Mouse (Mus musculus) adrenal gland, adult (tissue): ENCODE measurements around the gene Stac3.

Experiments
- DNase-seq, 2 experiments: peaks; one replicate each; pipeline ENCODE4 v3.0.0; 2022 to 2023; ENCODE audit warnings: low spot score in 1 of 2; ENCODE audit not compliant: inconsistent age in 2 of 2

Gene Stac3

DNA sequence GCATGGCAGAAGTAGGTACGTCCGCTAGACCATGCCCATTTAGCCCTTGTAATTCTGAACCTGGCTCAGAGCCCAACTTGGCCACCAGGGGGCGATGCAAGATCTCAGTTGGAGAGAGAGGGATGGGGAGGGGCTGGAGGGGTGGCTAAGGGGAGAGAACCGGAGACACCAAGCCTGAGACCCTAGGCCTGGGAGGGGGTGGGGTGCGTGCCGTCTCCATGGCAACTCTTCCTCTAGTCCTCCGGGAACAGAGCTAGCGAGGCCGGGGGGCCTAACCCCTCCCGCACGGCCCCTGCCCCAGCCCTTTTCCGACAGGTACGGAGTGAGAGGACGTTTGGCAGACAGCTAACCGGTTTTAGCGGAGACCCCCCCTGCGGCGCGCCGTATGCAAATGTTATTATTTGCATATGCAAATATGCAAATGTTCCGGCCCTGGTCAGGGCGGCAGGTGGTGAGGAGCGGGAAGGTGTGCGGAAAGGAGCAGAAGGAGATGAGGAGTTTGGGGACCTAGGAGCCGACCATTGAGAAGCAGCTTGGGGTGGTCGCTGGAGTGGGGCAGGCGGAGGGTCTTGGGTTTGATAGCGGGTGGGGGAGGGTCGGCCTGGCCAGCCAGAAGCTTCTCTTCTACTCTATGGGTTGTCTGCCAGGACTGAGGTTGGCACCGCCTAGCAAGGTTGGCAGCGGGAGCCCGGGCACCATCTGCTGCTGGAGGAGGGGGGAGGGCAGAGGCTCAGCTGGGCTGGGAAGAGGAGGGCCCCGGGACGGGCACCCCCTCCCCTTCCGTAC is 7.8 kb downstream of the Stac3 start:
- peak; percentile 76 to 92 for DNase-seq

GRCm38 (mm10) chr10:127509837-127510701 is 8.6 kb downstream of the Stac3 start:
- DNase-seq = no peak

GRCm38 (mm10) chr10:127510895-127511617 is 9.6 kb downstream of the Stac3 start:
- DNase-seq = no peak

GRCm38 (mm10) chr10:127511634-127512306 is 10.3 kb downstream of the Stac3 start:
- peak; percentile 48 to 77 for DNase-seq

GRCm38 (mm10) chr10:127512307-127512666 is 10.8 kb downstream of the Stac3 start:
- no peak for DNase-seq

GRCm38 (mm10) chr10:127512813-127513212 is 11.3 kb downstream of the Stac3 start:
- DNase-seq = peak; percentile 93 to 98

- no peak for DNase-seq
Measured at GRCm38 (mm10) chr10:127513501-127514091, 12.1 kb downstream of the Stac3 start.

DNA sequence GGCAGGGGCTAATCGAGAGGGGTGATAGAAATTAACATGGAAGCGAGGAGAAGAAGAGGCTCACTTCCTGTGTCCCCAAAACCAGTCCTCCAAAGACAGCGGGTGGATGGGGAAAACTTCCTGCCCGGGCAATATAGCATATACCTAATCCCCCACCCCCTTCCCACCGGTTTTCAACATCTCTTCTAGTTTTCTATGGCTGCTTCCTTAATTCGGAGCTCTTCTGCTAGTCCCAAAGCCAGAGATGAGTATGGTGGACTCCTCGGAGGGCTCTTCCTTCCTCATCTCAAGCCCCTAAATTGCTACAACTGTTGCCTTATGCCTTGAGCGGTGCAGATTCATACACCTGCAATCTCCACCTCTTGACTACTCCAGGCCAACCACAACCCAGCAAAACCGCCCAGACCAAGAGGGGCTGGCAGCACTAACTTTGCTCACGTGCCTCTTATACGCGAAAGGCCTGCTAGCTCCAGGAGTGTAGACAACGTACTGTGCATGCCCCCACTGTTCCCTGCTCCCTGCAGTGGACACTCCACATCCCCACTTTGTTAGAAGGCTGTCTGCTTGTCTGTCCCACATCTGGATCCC is 12.7 kb downstream of the Stac3 start:
- DNase-seq = no peak

DNA sequence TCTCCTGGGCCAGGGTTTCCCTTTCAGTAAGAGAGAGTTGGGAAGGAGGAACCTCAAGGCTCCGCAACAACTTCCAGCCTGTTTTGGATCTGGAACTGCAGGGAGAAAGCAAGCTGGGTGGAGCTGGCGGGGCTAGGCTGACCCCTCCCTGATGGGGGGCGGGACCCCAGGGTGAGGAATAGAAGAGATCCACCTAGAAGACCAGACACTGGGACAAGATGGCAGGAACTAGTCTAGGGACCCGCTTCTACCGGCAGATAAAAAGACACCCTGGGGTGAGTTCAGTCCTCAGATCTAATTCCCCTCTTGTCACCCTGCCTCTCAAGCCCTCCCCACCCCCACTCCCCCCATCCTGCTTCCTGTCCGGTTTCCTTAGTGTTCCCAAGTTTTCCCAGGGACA is 13.3 kb downstream of the Stac3 start, which contains the start of gene Ndufa4l2:
Gene Ndufa4l2, plus strand, starts transcription at position 204 of the 400 bp plus-strand sequence.
- DNase-seq = peak in 1 of 2 experiments; percentile 61

DNA sequence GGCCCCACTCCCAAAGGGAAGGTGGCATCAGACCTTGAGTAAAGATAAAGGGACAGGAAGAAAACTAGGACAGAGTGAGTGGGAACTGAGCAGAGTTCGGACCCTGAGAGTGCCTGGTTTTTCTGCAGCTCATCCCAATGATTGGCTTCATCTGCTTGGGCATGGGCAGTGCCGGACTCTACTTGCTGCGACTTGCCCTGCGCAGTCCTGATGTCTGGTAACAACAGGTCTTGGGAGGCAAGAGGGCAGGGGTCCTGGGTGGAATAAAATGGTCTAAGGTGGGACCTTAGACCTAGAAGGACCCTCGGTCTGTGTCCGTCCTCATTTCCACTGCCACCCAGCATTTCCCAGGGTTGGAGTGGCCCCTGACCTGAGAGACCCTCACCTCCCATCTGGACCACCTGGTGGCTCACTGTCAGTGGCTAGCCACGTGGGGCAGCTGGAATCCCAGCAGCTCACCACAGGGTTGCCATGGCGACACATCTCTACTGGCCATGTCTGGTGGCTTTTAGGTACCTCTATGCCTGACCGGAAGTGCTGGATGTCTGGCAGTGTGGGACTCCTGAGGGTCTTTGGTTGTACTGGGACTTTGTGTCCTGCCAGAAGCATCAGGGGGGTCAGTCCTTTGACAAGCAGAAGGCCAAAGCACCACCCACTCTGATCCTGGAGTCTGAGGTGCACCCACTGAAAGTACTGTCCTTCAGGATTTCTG is 13.9 kb downstream of the Stac3 start:
- DNase-seq = no peak

GRCm38 (mm10) chr10:127515983-127516459 is 14.5 kb downstream of the Stac3 start:
- DNase-seq = no peak

DNA sequence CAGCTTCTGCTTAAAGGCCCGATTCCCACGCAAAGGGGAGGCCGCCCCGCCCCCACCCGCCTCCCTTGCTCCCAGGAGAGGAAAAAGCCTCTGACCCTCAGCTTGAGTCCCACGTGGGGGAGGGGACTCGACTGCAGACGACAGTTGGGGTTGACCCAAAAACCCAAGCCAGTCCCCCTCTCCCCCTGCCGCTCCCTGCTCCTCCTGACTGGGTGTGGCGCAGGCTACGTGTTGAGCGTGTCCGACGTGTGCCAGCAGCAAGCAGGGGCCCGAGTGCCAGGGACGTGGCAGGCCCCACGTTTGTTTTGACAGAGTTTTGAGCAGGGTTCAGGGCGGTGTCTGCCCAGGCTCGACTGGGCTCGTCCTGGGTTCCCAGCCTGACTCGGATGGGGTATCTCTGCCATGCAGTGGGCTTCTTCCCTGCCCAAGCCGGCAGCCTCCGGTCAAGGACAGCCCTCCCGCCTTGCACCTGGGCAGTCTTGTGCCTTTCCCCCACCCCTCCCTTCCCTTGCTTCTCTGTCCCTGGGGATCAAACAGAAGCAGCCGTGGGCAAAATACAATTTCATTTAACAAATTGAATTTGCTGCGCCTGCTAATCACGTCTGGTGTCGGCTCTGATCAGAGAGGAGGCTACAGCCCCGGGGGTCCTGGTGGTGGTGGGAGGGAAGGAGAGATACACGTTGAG is 15.2 kb downstream of the Stac3 start:
- DNase-seq = peak in 1 of 2 experiments; percentile 53

DNA sequence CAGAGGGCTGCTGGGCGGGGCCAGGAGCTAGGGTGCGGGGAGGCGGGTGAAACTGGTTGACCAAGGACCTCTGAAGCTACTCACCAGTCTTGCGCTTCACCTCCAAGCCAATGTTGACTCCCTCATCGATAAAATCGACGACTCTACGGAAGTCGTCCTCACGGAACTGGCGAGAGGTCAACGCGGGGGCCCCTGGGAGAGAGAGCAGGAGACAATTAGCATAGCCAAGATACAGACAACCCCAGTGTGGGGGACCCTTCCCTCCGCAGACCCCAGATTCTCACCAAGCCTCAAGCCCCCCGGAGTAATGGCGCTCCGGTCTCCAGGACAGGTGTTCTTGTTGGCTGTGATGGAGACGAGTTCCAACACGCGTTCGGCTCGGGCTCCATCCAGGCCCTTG is 16.5 kb downstream of the Stac3 start:
- no peak for DNase-seq

GRCm38 (mm10) chr10:127519041-127519701 is 17.7 kb downstream of the Stac3 start:
- no peak for DNase-seq

- no peak for DNase-seq
Measured at GRCm38 (mm10) chr10:127519903-127520713, 18.6 kb downstream of the Stac3 start.

GRCm38 (mm10) chr10:127520714-127521357 is 19.4 kb downstream of the Stac3 start:
- no peak for DNase-seq

DNA sequence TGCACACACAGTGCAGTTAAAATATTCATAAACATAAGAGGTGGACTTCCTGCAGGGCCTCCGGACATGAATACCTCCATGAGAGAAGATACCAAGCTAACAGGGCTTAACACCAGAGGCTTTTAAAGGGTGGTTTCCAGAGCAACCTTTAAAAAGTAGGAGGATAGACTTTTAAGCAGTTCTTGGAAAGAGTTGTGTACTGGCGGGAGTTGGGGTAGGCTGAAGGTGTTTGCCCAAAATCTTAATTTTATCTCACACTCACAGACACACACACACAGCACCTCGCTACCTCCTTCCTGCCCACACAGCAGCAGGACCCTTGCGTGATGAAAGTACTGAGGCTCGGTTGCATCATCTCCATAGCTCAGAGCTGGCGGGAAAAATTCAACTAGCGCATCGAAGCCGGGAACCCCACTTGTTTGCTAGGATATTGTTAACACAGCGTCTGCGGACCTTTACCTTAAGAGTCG is 20.2 kb downstream of the Stac3 start:
- DNase-seq = no peak
